Mouse (Mus musculus) stomach, postnatal 0 days (tissue): ENCODE measurements around the gene Naa16.

Source experiments
- CTCF ChIP-seq: IDR thresholded peaks from 2 replicates; pipeline ENCODE4 v1.5.1; 2016; ENCODE audit warnings: antibody characterized with exemption, low read depth, mild to moderate bottlenecking, moderate library complexity
- EP300 ChIP-seq: optimal IDR thresholded peaks from 2 replicates; pipeline ENCODE3; 2016; ENCODE audit warnings: antibody characterized with exemption

- TF ChIP-seq CTCF, result no peak
- no peak for TF ChIP-seq EP300
Measured at GRCm38 (mm10) chr14:79413121-79413520, 22.5 kb upstream of the Naa16 start.
